Mouse (Mus musculus): ENCODE measurements around the gene Cdcp2. TPM values are rescaled to one million over a fixed set of nuclear protein-coding genes. Genes with fewer than 3 reads are reported as not detected.

Gene Cdcp2
- total RNA-seq, 1 experiment, result 0.09 TPM

DNA sequence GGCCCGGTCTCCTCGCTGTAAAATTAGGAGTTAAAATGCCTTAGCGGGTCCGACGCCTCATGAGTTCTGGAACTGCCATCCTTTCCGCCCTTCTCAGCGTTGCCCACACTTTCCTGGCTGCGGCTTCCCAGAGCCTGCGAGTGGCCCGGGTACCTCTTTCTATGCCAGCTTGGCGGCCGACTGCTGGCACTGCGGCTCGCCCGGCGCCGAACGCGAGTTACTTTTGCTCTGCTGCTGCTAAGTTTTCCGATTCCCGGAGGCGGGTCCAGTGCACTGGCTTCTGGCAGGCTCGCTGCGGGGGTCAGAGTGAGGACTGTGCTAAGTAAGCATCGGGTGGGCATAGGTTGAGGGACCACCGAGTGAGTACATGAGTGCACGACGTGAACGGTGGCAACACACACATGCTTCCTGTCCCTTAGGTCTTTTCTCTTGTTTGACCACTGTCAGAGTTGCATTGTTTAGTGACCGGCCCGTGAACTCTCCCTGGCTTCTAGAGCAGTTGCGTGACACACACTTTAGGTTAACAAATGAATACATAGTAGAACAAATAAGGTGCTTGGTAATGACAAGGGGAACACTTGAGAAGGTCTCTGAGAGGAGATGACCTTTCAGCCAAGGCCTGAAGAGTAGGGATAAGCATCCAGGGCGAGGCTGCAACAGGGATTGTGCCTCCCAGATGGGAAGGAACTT, 29.4 kb upstream of the Cdcp2 start:
- peak overlapping the region; percentile 85 for H3K9ac ChIP-seq (ENCODE audit: insufficient read depth, low read depth, low read length, poor library complexity, severe bottlenecking)
- TF ChIP-seq MAFK (IDR thresholded peaks at IDR 0.05; ENCODE audit: insufficient read depth, low read depth, low read length) (no peak), CHD2 (IDR thresholded peaks at IDR 0.05; ENCODE audit: low read depth, low read length) (no peak)
- H3K36me3 ChIP-seq (ENCODE audit: control insufficient read depth, insufficient read depth, low read length, poor library complexity, severe bottlenecking), result peaks cover 15% of the 10 kb centered on the region
- no peak overlapping the region for H3K27ac ChIP-seq (ENCODE audit: insufficient read depth, low read depth, low read length, poor library complexity, severe bottlenecking)
- H3K4me1 ChIP-seq (ENCODE audit: control insufficient read depth in 2 of 2, insufficient read depth in 2 of 2, low read length in 2 of 2, poor library complexity in 1 of 2), result peaks cover 2 to 4% of the 10 kb centered on the region in 2 experiments; a peak in 2 of 4 replicates
- H3K9me3 ChIP-seq (ENCODE audit: control insufficient read depth, insufficient read depth, low read depth, low read length), result no peaks in the 10 kb centered on the region
- peak overlapping the region; percentile 80 to 99 for H3K4me3 ChIP-seq (ENCODE audit: insufficient read depth in 1 of 2, low read depth in 1 of 2, low read length in 2 of 2, poor library complexity in 1 of 2, severe bottlenecking in 1 of 2)
- in situ Hi-C loops (cut with MboI; ENCODE audit: low sequenced_read_pairs in 2 of 2, unreplicated experiment in 2 of 2), result no loop called here
- DNase-seq (ENCODE audit: low read depth, low spot score), result peak; percentile 19

DNA sequence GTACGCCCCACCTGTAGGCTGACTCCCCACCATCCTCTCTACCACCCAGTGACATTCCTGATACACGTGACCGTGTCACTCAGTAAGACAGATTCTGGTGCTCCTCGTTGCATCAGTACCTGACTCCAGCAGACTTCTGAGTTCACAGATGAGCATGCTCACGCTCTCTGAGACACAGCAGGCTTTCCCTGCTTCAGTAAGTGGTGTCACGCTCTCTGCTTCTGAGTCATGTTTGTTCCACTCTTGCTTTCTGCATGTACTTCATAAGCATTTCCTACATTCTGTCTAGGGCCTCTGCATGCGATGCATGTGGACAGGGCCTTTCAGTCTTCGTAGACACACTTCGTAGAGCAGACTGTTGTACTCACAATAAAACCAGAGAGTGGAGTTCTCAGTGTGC, 24.3 kb upstream of the Cdcp2 start:
- no peak overlapping the region for H3K27ac ChIP-seq (ENCODE audit: insufficient read depth, low read depth, low read length, poor library complexity, severe bottlenecking)
- no peaks in the 10 kb centered on the region for H3K36me3 ChIP-seq (ENCODE audit: control insufficient read depth, insufficient read depth, low read length, poor library complexity, severe bottlenecking)
- H3K4me3 ChIP-seq (ENCODE audit: insufficient read depth in 1 of 2, low read depth in 1 of 2, low read length in 2 of 2, poor library complexity in 1 of 2, severe bottlenecking in 1 of 2), result no peak overlapping the region
- DNase-seq (ENCODE audit: low read depth, low spot score), result no peak
- H3K9me3 ChIP-seq (ENCODE audit: control insufficient read depth, insufficient read depth, low read depth, low read length), result no peaks in the 10 kb centered on the region
- H3K4me1 ChIP-seq (ENCODE audit: control insufficient read depth in 2 of 2, insufficient read depth in 2 of 2, low read length in 2 of 2, poor library complexity in 1 of 2), result peaks cover 0 to under 1% of the 10 kb centered on the region in 2 experiments; a peak in 1 of 4 replicates
- H3K9ac ChIP-seq (ENCODE audit: insufficient read depth, low read depth, low read length, poor library complexity, severe bottlenecking), result no peak overlapping the region
- TF ChIP-seq CHD2 (IDR thresholded peaks at IDR 0.05; ENCODE audit: low read depth, low read length) (no peak), HCFC1 (IDR thresholded peaks at IDR 0.05; ENCODE audit: borderline replicate concordance, insufficient read depth, low read length) (no peak), ZC3H11A (IDR thresholded peaks at IDR 0.05; ENCODE audit: borderline replicate concordance, low read depth, low read length) (no peak), MAFK (IDR thresholded peaks at IDR 0.05; ENCODE audit: insufficient read depth, low read depth, low read length) (no peak), ZNF384 (IDR thresholded peaks at IDR 0.05; ENCODE audit: low read depth, low read length) (no peak)
- in situ Hi-C loops (cut with MboI; ENCODE audit: low sequenced_read_pairs in 2 of 2, unreplicated experiment in 2 of 2), result no loop called here

DNA sequence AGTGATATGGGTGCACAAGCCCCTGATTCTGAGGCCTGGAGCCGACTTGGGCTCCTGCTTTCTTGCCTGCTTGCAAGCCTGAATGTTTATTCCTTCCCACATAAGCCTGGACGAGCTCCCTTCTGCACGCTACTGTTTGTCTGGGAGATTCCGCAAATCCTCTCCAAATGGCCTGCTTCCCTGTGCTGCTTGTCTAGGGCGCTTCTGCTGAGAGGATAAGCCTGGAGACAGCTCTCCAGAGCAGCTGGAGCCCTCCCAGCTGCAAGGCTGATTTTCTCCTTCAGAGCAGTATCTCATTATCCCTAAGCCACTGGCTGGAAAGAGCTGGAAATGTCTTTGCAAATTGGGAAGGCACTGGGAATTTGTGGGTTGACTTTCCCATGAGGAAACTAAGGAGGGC, 21.2 kb upstream of the Cdcp2 start:
- TF ChIP-seq ZNF384 (IDR thresholded peaks at IDR 0.05; ENCODE audit: low read depth, low read length), result no peak
- TF ChIP-seq MAFK (IDR thresholded peaks at IDR 0.05; ENCODE audit: insufficient read depth, low read depth, low read length), result no peak
- TF ChIP-seq HCFC1 (IDR thresholded peaks at IDR 0.05; ENCODE audit: borderline replicate concordance, insufficient read depth, low read length), result no peak
- TF ChIP-seq CHD2 (IDR thresholded peaks at IDR 0.05; ENCODE audit: low read depth, low read length), result no peak
- TF ChIP-seq ZC3H11A (IDR thresholded peaks at IDR 0.05; ENCODE audit: borderline replicate concordance, low read depth, low read length), result no peak
- Histone ChIP-seq H3K9me3 (ENCODE audit: control insufficient read depth, insufficient read depth, low read depth, low read length) (no peaks in the 10 kb centered on the region), H3K36me3 (ENCODE audit: control insufficient read depth, insufficient read depth, low read length, poor library complexity, severe bottlenecking) (no peaks in the 10 kb centered on the region), H3K9ac (ENCODE audit: insufficient read depth, low read depth, low read length, poor library complexity, severe bottlenecking) (no peak overlapping the region), H3K4me3 (ENCODE audit: insufficient read depth in 1 of 2, low read depth in 1 of 2, low read length in 2 of 2, poor library complexity in 1 of 2, severe bottlenecking in 1 of 2) (no peak overlapping the region), H3K27ac (ENCODE audit: insufficient read depth, low read depth, low read length, poor library complexity, severe bottlenecking) (no peak overlapping the region), H3K4me1 (ENCODE audit: control insufficient read depth in 2 of 2, insufficient read depth in 2 of 2, low read length in 2 of 2, poor library complexity in 1 of 2) (no peaks in the 10 kb centered on the region)
- in situ Hi-C loops (cut with MboI; ENCODE audit: low sequenced_read_pairs in 2 of 2, unreplicated experiment in 2 of 2), result no loop called here
- no peak for DNase-seq (ENCODE audit: low read depth, low spot score)

DNA sequence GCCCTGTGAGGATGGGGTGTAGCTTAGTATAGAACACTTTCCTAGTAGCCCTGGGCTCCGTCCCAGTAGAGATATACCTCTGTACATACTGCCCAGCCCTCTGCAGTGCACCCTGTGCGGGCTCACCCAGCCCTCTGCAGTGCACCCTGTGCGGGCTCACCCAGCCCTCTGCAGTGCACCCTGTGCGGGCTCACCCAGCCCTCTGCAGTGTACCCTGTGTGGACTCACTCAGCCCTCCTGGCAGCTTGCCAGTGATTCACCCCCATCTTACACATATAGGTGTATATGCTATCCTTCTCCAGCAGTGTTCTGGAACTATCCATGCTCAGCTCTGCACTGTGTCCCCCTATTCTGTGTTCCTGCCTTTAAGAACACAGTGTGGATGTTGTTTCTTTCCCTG, 17.8 kb upstream of the Cdcp2 start:
- Histone ChIP-seq H3K9me3 (ENCODE audit: control insufficient read depth, insufficient read depth, low read depth, low read length) (no peaks in the 10 kb centered on the region), H3K4me1 (ENCODE audit: control insufficient read depth in 2 of 2, insufficient read depth in 2 of 2, low read length in 2 of 2, poor library complexity in 1 of 2) (no peaks in the 10 kb centered on the region), H3K9ac (ENCODE audit: insufficient read depth, low read depth, low read length, poor library complexity, severe bottlenecking) (no peak overlapping the region), H3K36me3 (ENCODE audit: control insufficient read depth, insufficient read depth, low read length, poor library complexity, severe bottlenecking) (no peaks in the 10 kb centered on the region), H3K4me3 (ENCODE audit: insufficient read depth in 1 of 2, low read depth in 1 of 2, low read length in 2 of 2, poor library complexity in 1 of 2, severe bottlenecking in 1 of 2) (no peak overlapping the region), H3K27ac (ENCODE audit: insufficient read depth, low read depth, low read length, poor library complexity, severe bottlenecking) (no peak overlapping the region)
- in situ Hi-C loops (cut with MboI; ENCODE audit: low sequenced_read_pairs in 2 of 2, unreplicated experiment in 2 of 2), result no loop called here
- DNase-seq (ENCODE audit: low read depth, low spot score), result no peak
- TF ChIP-seq ZNF384 (IDR thresholded peaks at IDR 0.05; ENCODE audit: low read depth, low read length) (no peak), HCFC1 (IDR thresholded peaks at IDR 0.05; ENCODE audit: borderline replicate concordance, insufficient read depth, low read length) (no peak), CHD2 (IDR thresholded peaks at IDR 0.05; ENCODE audit: low read depth, low read length) (no peak), ZC3H11A (IDR thresholded peaks at IDR 0.05; ENCODE audit: borderline replicate concordance, low read depth, low read length) (no peak)

- H3K9ac ChIP-seq (ENCODE audit: insufficient read depth, low read depth, low read length, poor library complexity, severe bottlenecking), result no peak overlapping the region
- H3K4me1 ChIP-seq (ENCODE audit: control insufficient read depth in 2 of 2, insufficient read depth in 2 of 2, low read length in 2 of 2, poor library complexity in 1 of 2), result no peaks in the 10 kb centered on the region; a peak in 1 of 4 replicates
- H3K4me3 ChIP-seq (ENCODE audit: insufficient read depth in 1 of 2, low read depth in 1 of 2, low read length in 2 of 2, poor library complexity in 1 of 2, severe bottlenecking in 1 of 2), result no peak overlapping the region
- TF ChIP-seq HCFC1 (IDR thresholded peaks at IDR 0.05; ENCODE audit: borderline replicate concordance, insufficient read depth, low read length) (no peak), MAFK (IDR thresholded peaks at IDR 0.05; ENCODE audit: insufficient read depth, low read depth, low read length) (no peak), ZC3H11A (IDR thresholded peaks at IDR 0.05; ENCODE audit: borderline replicate concordance, low read depth, low read length) (no peak), ZNF384 (IDR thresholded peaks at IDR 0.05; ENCODE audit: low read depth, low read length) (no peak), CHD2 (IDR thresholded peaks at IDR 0.05; ENCODE audit: low read depth, low read length) (no peak)
- no peak overlapping the region for H3K27ac ChIP-seq (ENCODE audit: insufficient read depth, low read depth, low read length, poor library complexity, severe bottlenecking)
- DNase-seq (ENCODE audit: low read depth, low spot score), result no peak
- in situ Hi-C loops (cut with MboI; ENCODE audit: low sequenced_read_pairs in 2 of 2, unreplicated experiment in 2 of 2), result no loop called here
- H3K36me3 ChIP-seq (ENCODE audit: control insufficient read depth, insufficient read depth, low read length, poor library complexity, severe bottlenecking), result no peaks in the 10 kb centered on the region
- H3K9me3 ChIP-seq (ENCODE audit: control insufficient read depth, insufficient read depth, low read depth, low read length), result no peaks in the 10 kb centered on the region
Observed at GRCm38 (mm10) chr4:107079716-107080115, 17.0 kb upstream of the Cdcp2 start.

Measured in ES-E14 (cell line).